Mouse (Mus musculus): ENCODE results near the gene Sv2a.

The Sv2a gene

DNA sequence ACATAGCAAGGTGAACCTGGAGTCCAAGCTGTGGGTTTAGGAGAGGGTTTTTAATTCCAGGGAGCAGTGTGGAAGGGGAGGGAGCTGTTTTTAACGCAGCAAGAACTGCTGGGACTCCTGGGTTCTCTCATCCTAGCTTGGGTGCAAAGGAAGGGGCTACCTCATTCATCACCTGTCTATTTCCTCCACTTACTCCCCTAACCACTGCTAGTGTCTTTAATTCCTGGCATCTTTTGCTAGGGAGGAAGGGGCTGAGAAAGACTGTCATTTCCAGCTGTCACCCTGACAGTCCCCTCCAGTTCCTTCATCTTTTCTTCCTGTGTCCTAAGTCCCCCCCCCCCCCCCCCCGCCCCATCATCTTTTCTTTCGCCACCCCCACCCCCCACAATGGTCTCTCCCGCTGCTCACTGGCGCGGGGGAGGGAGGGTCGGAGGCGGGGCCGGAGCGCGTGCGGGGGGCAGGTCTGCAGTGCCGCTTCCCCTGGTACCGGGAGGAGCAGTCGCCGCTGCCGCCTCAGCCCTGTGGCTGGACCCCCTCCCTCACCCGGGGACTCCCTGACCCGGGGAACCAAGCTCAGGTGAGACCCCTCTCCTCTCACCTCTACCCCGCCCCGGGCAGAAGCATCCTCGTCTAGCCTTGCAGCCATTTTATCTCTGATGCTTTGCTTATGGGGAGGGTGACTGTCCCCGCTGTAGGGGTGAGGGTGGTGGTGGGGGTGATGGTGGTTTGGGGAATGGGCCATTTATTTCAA is at the start of gene Sv2a:
Sv2a (plus strand) TSS at position 425 of the 751 bp plus-strand sequence.
- peak; percentile 71 for DNase-seq (ENCODE audit: low read depth, low spot score)

DNA sequence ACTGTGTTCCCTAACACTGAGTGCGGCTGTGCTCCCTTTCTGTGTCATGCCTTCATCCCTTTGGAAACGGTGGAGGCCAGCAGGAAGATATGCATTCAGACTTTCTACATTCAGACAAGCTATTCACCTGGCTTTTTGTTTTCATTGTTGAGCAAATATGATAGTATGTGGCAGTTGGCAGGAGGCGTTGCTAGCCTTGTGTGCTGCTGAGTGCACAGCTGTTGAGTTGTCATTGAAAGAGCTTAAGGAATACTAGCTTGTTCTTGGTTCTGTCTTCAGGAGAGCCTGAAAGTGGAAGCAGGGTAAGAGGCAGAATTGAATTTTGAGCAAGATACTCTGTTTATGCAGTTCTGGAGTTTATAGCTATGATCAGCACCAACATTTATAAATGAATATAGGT is 48.5 kb upstream of the Sv2a start:
- no peak for DNase-seq (ENCODE audit: low read depth, low spot score)

DNA sequence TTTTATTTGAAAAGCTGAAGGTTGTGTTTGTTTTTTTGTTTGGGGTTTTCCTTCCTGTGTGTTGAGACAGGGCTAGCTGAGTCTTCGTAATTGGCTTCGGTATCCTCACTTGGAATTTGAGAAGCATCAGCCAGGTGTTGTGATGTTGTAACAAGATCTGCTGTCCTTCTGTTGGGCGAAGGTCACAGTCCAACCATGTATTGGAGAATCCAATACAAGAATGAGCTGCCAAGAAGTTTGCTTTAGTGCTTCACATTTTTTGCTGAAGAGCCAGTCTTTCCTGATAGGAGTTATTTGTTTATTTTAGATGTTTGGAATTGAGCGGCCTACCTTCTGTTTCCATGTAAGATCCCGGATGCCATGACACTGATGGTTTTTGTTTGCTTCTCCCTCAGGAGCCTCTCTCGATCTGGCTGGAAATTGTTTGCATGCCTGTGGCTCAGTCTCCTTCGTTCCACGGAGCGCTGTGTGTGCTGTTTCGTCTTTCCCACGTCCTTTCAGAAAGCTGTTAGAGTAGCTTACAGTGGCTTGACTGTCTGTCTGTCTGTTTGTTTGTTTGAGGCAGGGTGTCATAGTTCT is 47.5 kb upstream of the Sv2a start:
- DNase-seq (ENCODE audit: low read depth, low spot score) = no peak

DNA sequence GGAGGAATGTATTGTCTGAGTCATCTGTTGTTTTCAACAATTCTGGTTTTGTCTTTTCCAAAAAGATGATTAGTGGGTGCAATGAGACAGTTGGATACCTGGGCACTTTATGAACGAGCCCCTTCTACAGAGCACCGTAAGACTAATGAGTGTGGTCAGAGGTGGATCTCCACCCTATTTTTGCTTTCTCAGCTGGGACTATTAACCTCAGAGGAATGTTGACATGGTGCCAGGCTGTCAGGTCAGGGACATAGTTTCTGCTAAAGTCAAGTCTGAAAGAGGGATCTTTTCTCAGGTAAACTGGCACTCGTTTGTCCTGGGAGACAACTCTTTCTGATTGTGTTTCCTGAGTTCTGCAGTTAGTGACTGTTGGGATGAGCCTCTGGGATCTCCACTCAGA is 45.9 kb upstream of the Sv2a start:
- DNase-seq (ENCODE audit: low read depth, low spot score) = no peak

DNA sequence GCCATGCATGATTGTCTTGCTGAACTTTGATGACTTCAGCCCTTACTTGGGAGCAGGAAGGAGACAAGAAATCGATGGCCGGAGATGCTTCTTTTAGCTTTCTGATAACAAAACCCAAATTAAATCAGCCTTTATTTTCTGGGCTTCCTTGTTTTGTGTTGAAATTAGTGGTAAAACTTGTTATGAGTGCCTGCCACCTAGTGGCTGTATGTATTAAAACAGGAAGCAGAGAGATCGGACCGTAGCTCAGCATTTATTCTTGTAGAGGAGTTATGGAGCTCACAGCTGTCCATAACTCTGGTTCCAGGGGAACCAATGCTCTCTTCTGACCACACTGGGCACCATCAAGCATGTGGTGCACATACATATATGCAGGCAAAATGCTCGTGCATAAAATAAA is 33.0 kb upstream of the Sv2a start:
- DNase-seq (ENCODE audit: low read depth, low spot score) = peak; percentile 77

DNA sequence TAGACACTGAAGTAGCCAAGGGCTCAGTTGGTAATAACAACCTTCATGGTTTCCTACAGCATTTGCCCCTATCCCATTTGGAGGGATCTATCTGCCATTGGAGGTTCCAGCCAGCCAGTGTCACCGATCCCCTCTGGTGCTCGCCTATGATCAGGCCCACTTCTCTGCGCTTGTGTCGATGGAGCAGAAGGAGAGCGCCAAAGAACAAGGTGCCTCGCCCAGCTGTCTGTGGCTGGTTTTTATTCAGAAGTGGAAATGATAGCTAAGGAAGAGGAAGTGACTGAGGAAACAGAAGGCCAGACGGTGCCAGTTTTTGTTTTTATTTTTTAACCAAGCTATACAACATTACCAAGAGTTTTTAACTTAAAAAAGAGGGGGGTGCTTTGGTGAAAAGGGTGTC is 29.1 kb upstream of the Sv2a start:
- no peak for DNase-seq (ENCODE audit: low read depth, low spot score)

DNA sequence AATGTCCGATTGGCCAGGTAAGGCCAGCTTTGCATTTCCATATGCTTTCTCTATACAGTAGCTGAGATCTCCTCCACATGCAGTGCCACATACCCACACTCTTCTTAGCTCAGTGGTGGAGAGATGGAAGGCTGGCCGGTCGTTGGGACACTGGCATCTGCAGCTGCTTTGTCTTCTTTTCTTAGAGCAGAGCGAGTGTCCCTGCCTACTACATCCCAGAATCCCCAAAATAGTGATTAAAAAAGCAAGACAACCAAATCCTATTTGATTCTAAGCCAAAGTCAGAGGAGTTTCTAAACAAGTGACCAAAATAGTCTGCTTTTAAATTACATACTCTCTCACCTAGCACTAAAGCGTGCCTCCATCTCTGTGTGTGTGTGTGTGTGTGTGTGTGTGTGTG is 28.3 kb upstream of the Sv2a start:
- DNase-seq (ENCODE audit: low read depth, low spot score) = no peak

DNA sequence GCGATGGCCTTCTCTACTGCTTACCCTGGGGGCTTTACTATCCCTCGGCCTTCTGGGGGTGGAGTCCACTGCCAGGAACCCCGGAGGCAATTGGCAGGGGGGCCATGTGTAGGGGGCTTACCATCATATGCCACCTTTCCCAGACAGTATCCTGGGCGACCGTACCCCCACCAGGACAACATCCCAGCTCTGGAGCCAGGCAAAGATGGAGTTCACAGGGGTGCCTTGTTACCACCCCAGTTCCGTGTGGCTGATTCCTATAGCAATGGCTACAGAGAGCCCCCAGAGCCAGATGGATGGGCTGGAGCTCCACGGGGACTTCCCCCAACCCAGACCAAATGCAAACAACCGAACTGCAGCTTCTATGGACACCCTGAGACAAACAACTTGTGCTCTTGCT is 25.4 kb upstream of the Sv2a start:
- no peak for DNase-seq (ENCODE audit: low read depth, low spot score)

DNA sequence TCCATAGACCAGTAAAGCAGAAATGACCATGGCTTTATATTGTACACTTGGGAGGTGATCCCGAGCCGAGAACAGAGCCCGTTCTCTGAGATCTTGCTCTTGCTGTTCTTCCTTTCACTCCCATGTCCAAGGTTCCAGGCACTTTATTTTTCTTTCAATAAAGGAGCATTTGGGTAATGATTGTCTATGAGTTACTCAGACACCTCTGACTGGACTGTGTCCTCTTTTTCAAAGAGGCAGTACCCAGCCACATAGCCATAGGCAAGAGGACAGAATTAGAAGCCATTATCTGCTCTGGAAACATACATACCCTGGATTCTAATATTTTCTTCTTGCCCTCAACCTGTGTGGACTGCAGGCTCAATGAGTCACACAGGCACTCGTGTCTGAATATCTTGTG is 21.1 kb upstream of the Sv2a start:
- no peak for DNase-seq (ENCODE audit: low read depth, low spot score)

DNA sequence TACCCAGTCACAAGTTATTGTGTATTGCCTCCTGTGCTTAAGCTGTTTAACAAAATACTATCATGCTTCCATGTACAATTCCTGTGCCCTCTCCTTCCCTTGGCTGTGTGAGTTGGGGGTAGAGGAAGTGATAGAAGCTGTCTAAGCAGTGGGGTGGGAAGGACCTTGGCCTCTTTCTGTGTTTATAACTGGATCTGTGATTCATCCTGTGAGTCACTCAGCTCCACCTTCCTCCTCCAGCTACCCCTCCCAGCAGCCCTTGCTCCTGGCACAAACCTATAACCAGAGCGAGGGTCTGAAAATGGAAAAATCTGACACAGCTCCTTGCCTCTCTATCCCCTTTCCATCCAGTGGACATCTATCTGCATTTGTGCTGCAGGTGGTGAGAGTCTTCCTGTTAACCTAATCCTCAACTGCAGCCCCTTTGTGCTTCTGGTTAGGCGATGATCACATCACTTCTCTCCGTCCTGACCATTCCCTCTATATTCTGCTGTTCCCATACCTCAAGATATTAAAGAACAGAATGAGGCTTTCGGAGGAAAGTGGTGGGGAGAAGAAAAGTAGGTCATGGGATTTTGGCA is 20.6 kb upstream of the Sv2a start:
- DNase-seq (ENCODE audit: low read depth, low spot score) = no peak

DNA sequence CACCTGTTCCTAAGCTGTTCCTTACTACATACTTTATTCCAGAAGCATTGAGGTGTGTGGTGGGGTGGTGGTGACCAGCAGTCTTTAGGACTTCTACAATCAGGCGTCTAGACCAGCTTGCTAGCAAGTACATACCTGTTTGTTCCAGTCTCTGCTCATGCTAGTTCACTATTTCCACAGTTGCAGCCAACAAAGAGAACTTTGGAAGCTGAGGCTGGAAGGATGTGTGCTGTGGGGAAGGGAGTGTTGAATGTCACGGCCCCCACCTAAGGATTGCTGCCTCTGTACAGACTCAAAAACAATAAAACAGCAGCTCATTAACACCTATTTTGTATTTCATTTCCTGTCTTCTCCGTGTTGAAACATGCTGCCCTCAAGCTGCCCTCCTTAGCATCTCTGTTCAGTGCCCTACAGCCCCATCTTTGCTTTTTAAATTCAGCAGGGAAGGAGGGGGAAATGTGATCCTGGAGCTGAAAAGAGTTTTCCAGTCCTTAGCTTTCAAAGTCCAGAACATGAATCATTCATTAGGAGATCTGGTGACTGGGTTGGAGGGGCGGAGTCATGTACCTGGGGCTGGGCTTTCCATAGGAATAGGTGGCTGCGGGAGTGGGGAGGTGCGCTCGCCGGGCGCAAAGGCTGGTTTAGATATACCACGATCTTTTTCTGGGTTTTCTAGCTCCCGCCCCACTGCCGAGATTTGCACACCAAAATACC is 20.0 kb upstream of the Sv2a start:
- peak; percentile 29 for DNase-seq (ENCODE audit: low read depth, low spot score)

DNA sequence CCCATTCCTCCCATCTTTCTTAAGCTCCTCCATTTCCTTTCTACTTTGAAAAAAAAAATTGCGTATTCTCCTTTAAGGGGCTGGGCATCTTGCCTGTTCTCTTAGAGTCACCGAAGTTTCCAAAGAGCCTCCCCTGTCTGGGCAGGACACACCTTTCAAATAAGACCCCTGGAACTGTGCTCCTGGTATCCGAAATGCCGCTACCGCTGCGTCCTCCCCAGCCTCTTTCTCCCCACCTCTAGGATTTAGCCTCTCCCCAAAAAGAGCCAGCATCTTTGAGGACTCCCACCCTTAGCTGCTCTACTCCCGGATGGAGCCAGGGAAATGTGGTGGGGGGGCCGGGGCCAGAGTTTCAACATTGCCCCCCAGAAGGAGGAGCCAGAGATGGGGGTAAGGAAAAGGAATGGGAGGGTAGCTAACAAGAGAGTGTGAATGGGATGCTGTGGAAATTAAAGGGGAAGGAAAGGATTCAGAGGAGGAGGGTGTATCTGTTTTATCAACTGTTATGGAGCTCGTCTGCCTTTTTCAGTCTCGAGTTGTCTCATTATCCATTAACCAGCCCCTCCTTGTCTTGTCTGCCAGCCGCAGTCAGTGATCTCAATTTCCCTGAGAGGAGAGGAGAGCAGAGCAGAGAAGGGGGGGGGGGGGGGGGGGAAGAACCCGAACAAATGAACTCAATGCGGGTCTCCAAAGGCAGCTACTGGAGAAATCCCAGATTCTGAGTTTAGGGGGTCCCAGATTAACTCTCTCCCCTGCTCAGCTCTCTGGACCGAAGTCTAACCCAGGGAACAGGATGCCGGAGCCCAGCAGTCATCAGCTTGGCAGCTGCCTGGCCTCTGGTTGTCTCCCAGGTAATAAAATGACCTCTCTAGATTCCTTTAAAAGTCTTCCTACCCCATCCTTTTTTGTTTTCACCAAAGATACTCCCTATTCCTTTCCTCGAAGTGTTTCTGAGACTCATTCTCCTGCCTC is 18.8 kb upstream of the Sv2a start, which contains the start of gene Mtmr11:
Mtmr11 (plus strand) TSS at position 136 of the 972 bp plus-strand sequence.
- no peak for DNase-seq (ENCODE audit: low read depth, low spot score)

DNA sequence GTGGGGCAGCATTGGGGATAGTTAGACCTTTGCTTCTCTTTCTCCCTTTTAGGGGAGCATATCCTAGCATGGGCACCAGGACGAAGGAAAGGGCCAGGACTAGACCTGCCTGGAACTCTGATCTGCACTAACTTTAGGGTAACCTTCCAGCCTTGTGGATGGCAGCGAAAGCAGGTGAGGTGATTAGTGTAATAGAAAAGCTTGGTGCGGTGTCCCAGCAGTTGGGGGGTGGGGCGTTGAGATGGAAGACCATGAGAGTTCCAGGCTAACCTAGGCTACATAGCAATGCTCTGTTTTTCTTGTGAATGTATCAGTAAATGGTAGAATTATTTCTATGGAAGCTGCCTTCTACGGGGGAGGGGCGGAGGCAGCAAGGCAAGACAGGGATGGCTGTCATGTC is 17.9 kb upstream of the Sv2a start:
- no peak for DNase-seq (ENCODE audit: low read depth, low spot score)

DNA sequence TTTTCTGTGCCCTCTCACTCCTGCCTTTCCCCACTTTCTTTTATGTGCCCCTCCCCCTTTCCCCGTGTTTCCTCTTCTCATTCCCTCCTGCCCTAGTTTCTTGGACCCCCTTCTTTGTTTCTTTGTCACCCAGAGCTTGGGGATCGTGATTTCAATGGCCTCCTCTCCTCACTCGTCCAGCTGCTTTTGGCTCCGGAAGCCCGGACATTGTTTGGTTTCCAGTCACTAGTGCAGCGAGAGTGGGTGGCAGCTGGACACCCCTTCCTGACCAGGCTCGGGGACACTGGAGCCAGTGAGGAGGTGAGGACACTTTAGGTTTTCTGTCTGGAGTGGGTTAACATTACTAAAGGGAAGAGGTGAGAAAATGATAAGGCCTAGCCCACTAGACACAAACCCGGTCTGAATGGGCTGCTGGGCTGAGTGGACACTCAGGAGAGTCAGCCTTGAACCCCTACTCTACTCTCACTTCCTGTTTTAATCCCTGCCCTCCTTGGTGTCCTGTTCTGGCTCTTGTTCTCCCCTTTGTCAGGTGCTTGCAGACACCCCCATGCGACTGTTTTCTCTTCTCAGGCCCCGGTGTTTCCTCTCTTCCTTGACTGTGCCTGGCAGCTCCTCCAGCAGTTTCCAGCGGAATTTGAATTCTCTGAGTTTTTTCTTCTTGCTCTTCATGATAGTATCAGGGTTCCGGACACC is 12.3 kb upstream of the Sv2a start:
- DNase-seq (ENCODE audit: low read depth, low spot score) = no peak

DNA sequence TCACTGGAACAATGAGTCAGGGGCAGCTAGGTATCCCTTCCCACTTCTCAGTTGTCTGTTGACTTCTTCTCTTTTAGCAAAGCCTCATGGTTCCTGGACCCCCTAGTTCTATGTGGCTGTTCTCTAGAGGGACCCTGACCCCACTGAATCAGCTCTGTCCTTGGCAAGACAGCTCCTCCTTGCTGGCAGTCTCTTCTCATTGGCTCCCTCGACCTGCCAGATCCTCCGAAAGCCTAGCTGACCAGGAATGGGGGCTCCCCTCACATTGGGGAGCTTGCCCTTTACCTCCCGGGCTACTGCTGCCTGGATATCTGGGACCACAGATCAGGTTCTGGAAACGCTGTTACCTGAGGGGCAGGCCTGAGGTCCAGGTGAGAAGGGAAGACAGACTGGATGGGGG is 10.7 kb upstream of the Sv2a start:
- DNase-seq (ENCODE audit: low read depth, low spot score) = no peak

DNA sequence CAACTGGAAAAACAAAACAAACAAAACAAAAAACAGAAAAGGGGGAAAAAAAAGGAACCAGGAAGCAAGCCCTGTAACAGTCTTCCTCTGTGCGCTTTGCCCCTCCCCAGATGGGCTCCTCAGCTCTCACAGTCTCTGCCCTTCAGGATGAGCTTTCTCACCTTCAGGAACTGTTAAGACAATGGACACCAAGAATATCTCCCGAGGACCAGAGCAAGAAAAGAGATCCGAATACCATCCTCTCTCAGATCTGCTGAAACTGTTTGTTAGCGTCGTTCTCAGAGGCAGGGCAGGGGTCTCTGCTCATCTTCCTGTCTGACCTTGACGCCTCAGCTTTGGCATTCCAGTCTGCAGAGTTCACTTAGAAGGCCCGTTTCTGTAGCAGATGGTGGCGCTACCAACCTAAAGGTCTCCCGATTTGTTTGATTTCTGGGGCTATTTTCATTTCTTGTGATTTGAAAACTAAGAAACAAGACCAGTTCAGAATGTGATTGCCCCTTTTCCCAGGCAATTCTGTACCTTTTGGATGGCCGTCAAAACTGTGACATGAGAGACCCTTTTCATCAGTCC is 9.9 kb upstream of the Sv2a start:
- no peak for DNase-seq (ENCODE audit: low read depth, low spot score)

DNA sequence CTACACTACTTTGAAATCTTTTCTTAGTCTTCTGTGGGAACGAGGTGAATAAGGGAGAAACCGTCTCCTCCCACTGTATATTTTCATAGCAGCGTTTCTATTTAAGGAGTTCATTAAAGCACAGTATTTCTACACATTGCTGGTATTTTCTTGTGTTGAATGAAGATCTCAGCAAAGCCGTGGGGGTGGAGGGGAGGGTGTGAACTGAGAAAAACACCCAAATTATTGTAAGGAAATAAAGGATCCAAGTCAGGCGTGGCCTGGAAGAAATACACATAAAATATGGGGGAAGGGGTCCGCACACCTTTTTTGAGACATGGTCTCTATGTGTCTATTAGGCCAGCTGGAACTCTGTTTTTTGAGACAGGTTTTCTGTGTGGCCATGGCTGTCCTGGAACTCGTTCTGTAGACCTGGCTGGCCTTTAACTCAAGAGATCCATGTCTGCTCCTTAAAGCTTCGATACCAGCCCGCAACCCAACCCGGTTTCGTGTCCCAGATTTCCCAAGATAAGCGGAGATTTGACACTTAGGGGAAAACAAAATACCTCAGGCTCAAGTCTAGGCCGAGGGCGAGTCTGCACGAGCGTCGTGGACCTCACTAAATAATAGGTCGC is 9.3 kb upstream of the Sv2a start:
- DNase-seq (ENCODE audit: low read depth, low spot score) = no peak

DNA sequence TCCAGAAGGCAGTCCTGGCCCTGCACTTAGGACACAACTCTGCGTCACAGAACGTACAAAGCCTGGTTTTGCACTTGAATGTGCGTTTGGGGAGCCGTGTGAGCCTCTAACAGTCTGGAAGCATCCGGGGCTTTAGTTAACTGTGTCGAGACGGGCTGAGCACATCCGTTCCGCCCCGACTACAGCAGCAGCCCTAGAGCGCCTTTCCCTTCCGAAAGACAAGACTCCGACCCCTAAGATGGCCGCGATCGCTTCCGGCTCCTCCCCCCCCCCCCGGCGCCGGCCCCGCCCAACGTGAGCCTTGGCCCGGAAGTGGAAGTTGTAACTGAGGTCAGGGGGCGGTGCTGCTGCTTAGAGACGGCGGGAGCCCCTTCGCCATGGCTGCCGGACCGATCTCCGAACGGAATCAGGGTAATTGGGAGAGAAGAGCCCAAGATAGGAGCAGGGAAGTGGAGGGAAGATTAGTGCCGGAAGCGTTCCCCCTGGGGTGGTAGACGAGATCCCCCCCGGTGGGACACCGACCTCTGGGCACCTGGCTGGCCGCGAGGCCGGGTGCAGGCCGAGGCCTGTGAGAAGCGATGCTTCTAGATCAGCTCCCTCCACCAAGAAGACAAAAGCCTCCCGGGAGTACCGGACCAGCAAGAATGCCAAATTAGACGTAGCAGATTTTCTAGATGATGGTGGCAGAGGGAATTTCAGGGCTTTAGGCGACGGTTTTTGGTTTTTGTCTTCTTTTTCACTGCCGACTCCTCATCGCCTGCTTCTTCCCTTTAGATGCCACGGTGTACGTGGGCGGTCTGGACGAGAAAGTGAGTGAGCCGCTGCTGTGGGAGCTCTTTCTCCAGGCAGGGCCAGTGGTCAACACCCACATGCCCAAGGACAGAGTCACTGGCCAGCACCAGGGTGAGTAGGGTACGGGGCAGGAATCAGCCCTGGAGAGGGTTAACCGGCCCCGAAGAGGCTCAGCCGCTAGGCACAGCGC is 8.5 kb upstream of the Sv2a start, which contains the start of gene Sf3b4:
Sf3b4 (plus strand) TSS at position 136 of the 982 bp plus-strand sequence.
- peak; percentile 97 for DNase-seq (ENCODE audit: low read depth, low spot score)

DNA sequence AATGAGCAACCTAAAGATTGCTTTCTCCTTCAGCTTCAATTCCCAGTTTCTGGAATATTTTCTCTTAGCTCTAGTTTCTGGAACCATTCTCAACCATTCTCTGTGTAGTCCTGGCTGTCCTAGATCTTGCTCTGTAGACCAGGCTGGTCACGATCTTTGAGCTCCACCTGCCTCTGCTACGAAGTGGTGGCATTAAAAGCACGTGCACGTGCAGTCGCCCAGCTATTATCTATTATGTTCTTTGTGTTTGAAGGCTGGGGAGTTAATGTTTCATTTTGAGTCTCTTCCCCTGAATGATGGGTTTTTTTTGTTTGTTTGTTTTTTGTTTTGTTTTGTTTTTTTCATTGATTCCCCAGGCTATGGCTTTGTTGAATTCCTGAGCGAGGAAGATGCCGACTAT is 7.8 kb upstream of the Sv2a start:
- no peak for DNase-seq (ENCODE audit: low read depth, low spot score)
